Mouse (Mus musculus): ENCODE results near the gene Ppp2r5e.

The Ppp2r5e gene

GRCm38 (mm10) chr12:75429685-75430396, 166.2 kb downstream of the Ppp2r5e start:
- no peak for DNase-seq (ENCODE audit: low read depth, low spot score)

GRCm38 (mm10) chr12:75428719-75429118, 167.3 kb downstream of the Ppp2r5e start:
- DNase-seq (ENCODE audit: low read depth, low spot score): no peak

- no peak for DNase-seq (ENCODE audit: low read depth, low spot score)
Measured at GRCm38 (mm10) chr12:75425882-75426281, 170.2 kb downstream of the Ppp2r5e start.

GRCm38 (mm10) chr12:75424817-75425216, 171.2 kb downstream of the Ppp2r5e start:
- DNase-seq (ENCODE audit: low read depth, low spot score): no peak

- no peak for DNase-seq (ENCODE audit: low read depth, low spot score)
Measured at GRCm38 (mm10) chr12:75424359-75424758, 171.7 kb downstream of the Ppp2r5e start.

- DNase-seq (ENCODE audit: low read depth, low spot score): no peak
Measured at GRCm38 (mm10) chr12:75416681-75417080, 179.4 kb downstream of the Ppp2r5e start, which contains the start of gene Gphb5. Gene Gphb5, minus strand, starts transcription at chr12:75416781.

DNA sequence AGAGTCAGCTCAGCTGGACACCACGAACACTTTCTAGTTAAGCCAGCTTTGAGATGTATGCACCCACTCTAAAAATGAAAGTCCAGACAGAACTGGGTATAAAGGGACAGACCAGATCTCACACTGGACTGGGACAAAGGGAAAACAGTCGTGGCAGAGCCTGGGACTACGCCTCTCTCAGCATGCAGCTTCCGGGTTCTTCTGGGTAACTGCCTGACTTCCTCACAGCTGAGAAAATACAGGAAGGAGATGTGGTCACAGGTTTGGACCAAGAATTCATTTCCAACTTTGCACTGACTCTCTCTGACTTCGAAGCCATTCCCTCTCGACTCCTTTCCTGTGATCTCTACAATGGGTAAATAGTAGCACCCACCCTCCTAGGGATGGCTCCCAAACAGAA, 181.1 kb downstream of the Ppp2r5e start:
- DNase-seq (ENCODE audit: low read depth, low spot score): no peak

- DNase-seq (ENCODE audit: low read depth, low spot score): no peak
Measured at GRCm38 (mm10) chr12:75412964-75413363, 183.1 kb downstream of the Ppp2r5e start.
